Mouse (Mus musculus): ENCODE measurements around the gene Rgs8. TPM values are rescaled to one million over a fixed set of nuclear protein-coding genes. Genes with fewer than 3 reads are reported as not detected.

Gene Rgs8
- polyA plus RNA-seq, 1 experiment from 2014 or later: 0.14 TPM

- Histone ChIP-seq H3K9ac (no peak overlapping the region), H3K4me2 (no peak overlapping the region), H3K36me3 (ENCODE audit: insufficient read depth) (no peaks in the 10 kb centered on the region), H3K27ac (ENCODE audit: low read depth) (no peak overlapping the region), H3K4me1 (ENCODE audit: insufficient read depth) (no peaks in the 10 kb centered on the region), H3K4me3 (ENCODE audit: low read depth, low read length) (no peak overlapping the region), H3K27me3 (ENCODE audit: insufficient read depth, low read length) (no peaks in the 10 kb centered on the region), H3K9me3 (ENCODE audit: low read depth, low read length) (no peaks in the 10 kb centered on the region)
- ATAC-seq (ENCODE audit: insufficient read depth) (no peak), DNase-seq (no peak)
- TF ChIP-seq CTCF (IDR thresholded peaks at IDR 0.05; ENCODE audit: low read depth): no peak
- WGBS: 71% methylated on average over 16 of the region's 16 CpGs
Measured at GRCm38 (mm10) chr1:153697581-153698251, 44.9 kb downstream of the Rgs8 start.

GRCm38 (mm10) chr1:153698311-153699084 lies 45.7 kb downstream of the Rgs8 start:
- Histone ChIP-seq H3K4me2 (no peak overlapping the region), H3K4me3 (ENCODE audit: low read depth, low read length) (no peak overlapping the region), H3K27me3 (ENCODE audit: insufficient read depth, low read length) (no peaks in the 10 kb centered on the region), H3K9me3 (ENCODE audit: low read depth, low read length) (no peaks in the 10 kb centered on the region), H3K4me1 (ENCODE audit: insufficient read depth) (no peaks in the 10 kb centered on the region), H3K36me3 (ENCODE audit: insufficient read depth) (no peaks in the 10 kb centered on the region), H3K27ac (ENCODE audit: low read depth) (no peak overlapping the region), H3K9ac (no peak overlapping the region)
- no peak for DNase-seq
- TF ChIP-seq CTCF (IDR thresholded peaks at IDR 0.05; ENCODE audit: low read depth): no peak
- ATAC-seq (ENCODE audit: insufficient read depth): no peak
- WGBS: 60% methylated on average over 7 of the region's 7 CpGs

GRCm38 (mm10) chr1:153700448-153701063 lies 47.7 kb downstream of the Rgs8 start:
- Histone ChIP-seq H3K27me3 (ENCODE audit: insufficient read depth, low read length) (no peaks in the 10 kb centered on the region), H3K4me3 (ENCODE audit: low read depth, low read length) (no peak overlapping the region), H3K9me3 (ENCODE audit: low read depth, low read length) (no peaks in the 10 kb centered on the region), H3K27ac (ENCODE audit: low read depth) (no peak overlapping the region), H3K36me3 (ENCODE audit: insufficient read depth) (no peaks in the 10 kb centered on the region), H3K9ac (no peak overlapping the region), H3K4me2 (no peak overlapping the region), H3K4me1 (ENCODE audit: insufficient read depth) (0 out of 2 replicates have a peak, but pooled peaks cover 2% of the 10 kb centered on the region)
- 75% methylated on average over 11 of the region's 11 CpGs for WGBS
- DNase-seq (no peak), ATAC-seq (ENCODE audit: insufficient read depth) (no peak)
- TF ChIP-seq CTCF (IDR thresholded peaks at IDR 0.05; ENCODE audit: low read depth): no peak

- no peaks in the 10 kb centered on the region for H3K27me3 ChIP-seq (ENCODE audit: insufficient read depth, low read length)
- no peak overlapping the region for H3K4me3 ChIP-seq (ENCODE audit: low read depth, low read length)
- no peak overlapping the region for H3K27ac ChIP-seq (ENCODE audit: low read depth)
- WGBS: 83% methylated on average over 1 of the region's 1 CpGs
- H3K36me3 ChIP-seq (ENCODE audit: insufficient read depth): no peaks in the 10 kb centered on the region
- TF ChIP-seq CTCF (IDR thresholded peaks at IDR 0.05; ENCODE audit: low read depth): no peak
- no peak overlapping the region for H3K9ac ChIP-seq
- 0 out of 2 replicates have a peak, but pooled peaks cover 2% of the 10 kb centered on the region for H3K4me1 ChIP-seq (ENCODE audit: insufficient read depth)
- H3K9me3 ChIP-seq (ENCODE audit: low read depth, low read length): no peaks in the 10 kb centered on the region
- DNase-seq: no peak
- ATAC-seq (ENCODE audit: insufficient read depth): no peak
- no peak overlapping the region for H3K4me2 ChIP-seq
Measured at GRCm38 (mm10) chr1:153701461-153701860, 48.6 kb downstream of the Rgs8 start.

GRCm38 (mm10) chr1:153702166-153702852 lies 49.5 kb downstream of the Rgs8 start:
- H3K36me3 ChIP-seq (ENCODE audit: insufficient read depth): no peaks in the 10 kb centered on the region
- no peak overlapping the region for H3K4me2 ChIP-seq
- no peaks in the 10 kb centered on the region for H3K9me3 ChIP-seq (ENCODE audit: low read depth, low read length)
- no peak overlapping the region for H3K9ac ChIP-seq
- DNase-seq (no peak), ATAC-seq (ENCODE audit: insufficient read depth) (no peak)
- no peak for TF ChIP-seq CTCF (IDR thresholded peaks at IDR 0.05; ENCODE audit: low read depth)
- 0 out of 2 replicates have a peak, but pooled peaks cover 2% of the 10 kb centered on the region for H3K4me1 ChIP-seq (ENCODE audit: insufficient read depth)
- H3K4me3 ChIP-seq (ENCODE audit: low read depth, low read length): no peak overlapping the region
- 72% methylated on average over 8 of the region's 8 CpGs for WGBS
- H3K27me3 ChIP-seq (ENCODE audit: insufficient read depth, low read length): no peaks in the 10 kb centered on the region
- H3K27ac ChIP-seq (ENCODE audit: low read depth): no peak overlapping the region

GRCm38 (mm10) chr1:153702853-153703410 lies 50.1 kb downstream of the Rgs8 start:
- TF ChIP-seq CTCF (IDR thresholded peaks at IDR 0.05; ENCODE audit: low read depth): no peak
- Histone ChIP-seq H3K27ac (ENCODE audit: low read depth) (no peak overlapping the region), H3K4me2 (no peak overlapping the region), H3K4me3 (ENCODE audit: low read depth, low read length) (no peak overlapping the region), H3K9me3 (ENCODE audit: low read depth, low read length) (no peaks in the 10 kb centered on the region), H3K27me3 (ENCODE audit: insufficient read depth, low read length) (no peaks in the 10 kb centered on the region), H3K9ac (no peak overlapping the region), H3K4me1 (ENCODE audit: insufficient read depth) (0 out of 2 replicates have a peak, but pooled peaks cover 2% of the 10 kb centered on the region), H3K36me3 (ENCODE audit: insufficient read depth) (no peaks in the 10 kb centered on the region)
- WGBS: 58% methylated on average over 8 of the region's 8 CpGs
- ATAC-seq (ENCODE audit: insufficient read depth) (no peak), DNase-seq (no peak)
